Mouse (Mus musculus) embryonic facial prominence, embryonic 14.5 days (tissue): ENCODE measurements around the gene Hnmt. TPM values are rescaled to one million over a fixed set of nuclear protein-coding genes. Genes with fewer than 3 reads are reported as not detected.
"Not testable (repeated sequence)": the region's sequence is repeated elsewhere in the genome, so short reads cannot be mapped to it uniquely, and the experiment has no call there.

Experiments
- ATAC-seq: fragments of 200-750 bp; cut with Nextera tagmentation; 2 replicates; pipeline ENCODE4 v1.8.0; 2017; ENCODE audit warnings: low read depth, moderate number of reproducible peaks, moderate TSS enrichment
- DNase-seq: peaks from one replicate; pipeline ENCODE4 v3.0.0-alpha.2; 2015; ENCODE audit warnings: low spot score
- H3K27ac ChIP-seq: fragments of 300-500 bp; sonication (generic); replicated peaks from 2 replicates; pipeline ENCODE4 v1.5.1; 2014; ENCODE audit warnings: low read depth, mild to moderate bottlenecking, low read length, moderate library complexity
- H3K27me3 ChIP-seq: fragments of 300-500 bp; sonication (generic); replicated peaks from 2 replicates; pipeline ENCODE4 v1.6.1; 2014; ENCODE audit warnings: low read length; ENCODE audit not compliant: control insufficient read depth, insufficient read depth
- H3K36me3 ChIP-seq: fragments of 300-500 bp; sonication (generic); 2 replicates; pipeline ENCODE4 v1.6.1; 2014; ENCODE audit warnings: low read length, mixed read lengths; ENCODE audit not compliant: control insufficient read depth, insufficient read depth
- H3K4me1 ChIP-seq: fragments of 300-500 bp; sonication (generic); 2 replicates; pipeline ENCODE4 v1.6.1; 2014; ENCODE audit warnings: antibody characterized with exemption, low read length; ENCODE audit not compliant: control insufficient read depth, insufficient read depth
- H3K4me2 ChIP-seq: fragments of 300-500 bp; sonication (generic); 2 replicates; pipeline ENCODE4 v1.6.1; 2014; ENCODE audit warnings: low read depth, mild to moderate bottlenecking, low read length, moderate library complexity, mixed read lengths
- H3K4me3 ChIP-seq: fragments of 300-500 bp; sonication (generic); 2 replicates; pipeline ENCODE4 v1.5.1; 2014; ENCODE audit warnings: low read depth, mild to moderate bottlenecking, low read length
- H3K9ac ChIP-seq: fragments of 300-500 bp; sonication (generic); 2 replicates; pipeline ENCODE4 v1.6.1; 2014; ENCODE audit warnings: low read depth, mild to moderate bottlenecking, low read length, moderate library complexity, mixed read lengths
- H3K9me3 ChIP-seq: fragments of 300-500 bp; sonication (generic); 2 replicates; pipeline ENCODE4 v1.6.1; 2016; ENCODE audit warnings: low read length; ENCODE audit not compliant: control insufficient read depth
- WGBS: fragments of 180-500 bp; shearing (Covaris S2); extraction: QIAGEN DNeasy Blood & Tissue Kit; methylation state at CpG from one replicate; pipeline ENCODE4 v1.1.7; 2014; 5-methylcytosine and 5-hydroxymethylcytosine counted together
- polyA plus RNA-seq: library from polyadenylated mRNA; unstranded; fragments of >200 nt; fragmentation: Nextera tagmentation; extraction: Ambion mirVana; gene quantifications from 2 replicates; pipeline ENCODE4 v1.2.1, GENCODE M21; 2014

Gene Hnmt
- polyA plus RNA-seq, 1 experiment from 2014 or later = 1.7 TPM

GRCm38 (mm10) chr2:24019386-24019785 is 29.8 kb downstream of the Hnmt start:
- not testable (repeated sequence) for DNase-seq, H3K27me3 ChIP-seq, H3K9me3 ChIP-seq, H3K9ac ChIP-seq, H3K4me1 ChIP-seq, H3K4me3 ChIP-seq, ATAC-seq, H3K36me3 ChIP-seq, H3K27ac ChIP-seq, H3K4me2 ChIP-seq

GRCm38 (mm10) chr2:24018966-24019365 is 30.2 kb downstream of the Hnmt start:
- no peak overlapping the region for H3K4me2 ChIP-seq
- no peaks in the 10 kb centered on the region for H3K27me3 ChIP-seq
- H3K36me3 ChIP-seq = no peaks in the 10 kb centered on the region
- no peaks in the 10 kb centered on the region for H3K9me3 ChIP-seq
- ATAC-seq = no peak
- no peak for DNase-seq
- WGBS = 69% methylated on average over 1 of the region's 1 CpGs
- H3K27ac ChIP-seq = no peak overlapping the region
- H3K4me1 ChIP-seq = no peaks in the 10 kb centered on the region
- no peak overlapping the region for H3K9ac ChIP-seq
- no peak overlapping the region for H3K4me3 ChIP-seq

DNA sequence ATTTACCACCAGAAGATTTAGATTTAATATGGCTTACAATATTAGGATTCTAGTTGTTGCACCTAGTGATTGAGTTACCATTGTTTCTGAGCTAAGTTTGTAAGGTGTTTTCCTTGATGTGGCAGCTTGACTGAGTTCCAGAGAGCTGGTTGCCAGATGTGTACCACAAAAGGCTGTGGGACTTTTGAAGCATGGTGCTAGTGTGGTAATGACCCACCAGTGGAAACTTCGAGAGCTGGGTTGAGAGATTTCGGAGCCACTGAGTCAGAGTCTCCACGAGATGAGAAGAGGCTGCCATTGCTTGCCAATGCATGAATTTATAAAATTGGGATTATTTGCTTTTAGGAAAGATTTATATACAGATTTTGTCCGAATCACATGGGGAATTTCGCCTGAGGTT is 34.2 kb downstream of the Hnmt start:
- no peak overlapping the region for H3K4me2 ChIP-seq
- H3K4me3 ChIP-seq = no peak overlapping the region
- H3K27ac ChIP-seq = no peak overlapping the region
- no peaks in the 10 kb centered on the region for H3K36me3 ChIP-seq
- no peak for DNase-seq
- no peaks in the 10 kb centered on the region for H3K9me3 ChIP-seq
- H3K9ac ChIP-seq = no peak overlapping the region
- H3K4me1 ChIP-seq = no peaks in the 10 kb centered on the region
- ATAC-seq = no peak
- 75% methylated on average over 5 of the region's 5 CpGs for WGBS
- no peaks in the 10 kb centered on the region for H3K27me3 ChIP-seq

GRCm38 (mm10) chr2:23999323-23999722 is 49.9 kb downstream of the Hnmt start:
- 86% methylated on average over 1 of the region's 1 CpGs for WGBS
- Histone ChIP-seq H3K36me3 (no peaks in the 10 kb centered on the region), H3K27ac (no peak overlapping the region), H3K4me3 (no peak overlapping the region), H3K9me3 (no peaks in the 10 kb centered on the region), H3K4me1 (no peaks in the 10 kb centered on the region), H3K27me3 (no peaks in the 10 kb centered on the region), H3K4me2 (no peak overlapping the region), H3K9ac (no peak overlapping the region)
- DNase-seq (no peak), ATAC-seq (no peak)

GRCm38 (mm10) chr2:23998836-23999235 is 50.4 kb downstream of the Hnmt start:
- Histone ChIP-seq H3K27me3 (no peaks in the 10 kb centered on the region), H3K4me1 (no peaks in the 10 kb centered on the region), H3K4me2 (no peak overlapping the region), H3K9ac (no peak overlapping the region), H3K4me3 (no peak overlapping the region), H3K27ac (no peak overlapping the region), H3K9me3 (no peaks in the 10 kb centered on the region), H3K36me3 (no peaks in the 10 kb centered on the region)
- ATAC-seq (no peak), DNase-seq (no peak)
- 90% methylated on average over 4 of the region's 4 CpGs for WGBS

GRCm38 (mm10) chr2:23996830-23997229 is 52.4 kb downstream of the Hnmt start:
- DNase-seq = no peak
- Histone ChIP-seq H3K27me3 (no peaks in the 10 kb centered on the region), H3K4me3 (no peak overlapping the region), H3K9ac (no peak overlapping the region), H3K4me2 (no peak overlapping the region), H3K36me3 (no peaks in the 10 kb centered on the region), H3K4me1 (no peaks in the 10 kb centered on the region), H3K27ac (no peak overlapping the region), H3K9me3 (no peaks in the 10 kb centered on the region)
- 65% methylated on average over 2 of the region's 2 CpGs for WGBS
- no peak for ATAC-seq

- not testable (repeated sequence) for ATAC-seq
Measured at GRCm38 (mm10) chr2:23990034-23990573, 59.1 kb downstream of the Hnmt start.

DNA sequence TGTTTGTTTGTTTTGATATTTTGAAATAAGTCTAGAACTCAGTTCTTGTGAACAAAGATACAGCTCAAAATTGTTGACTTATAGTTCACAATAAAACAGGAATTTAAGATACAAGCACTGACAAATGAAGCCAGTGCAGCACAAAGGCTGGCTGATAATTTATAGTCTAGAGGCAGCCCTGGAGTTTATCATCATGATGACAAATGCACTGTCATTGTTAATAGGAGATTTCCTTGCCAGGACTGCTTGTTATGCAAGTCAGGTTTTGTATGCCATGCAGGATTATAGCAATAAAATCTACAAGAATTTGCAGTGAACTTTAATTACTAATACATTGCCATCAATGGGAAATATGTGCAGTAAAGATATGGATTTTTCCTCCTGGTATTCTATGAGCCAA is 61.9 kb downstream of the Hnmt start:
- Histone ChIP-seq H3K4me1 (no peaks in the 10 kb centered on the region), H3K27me3 (no peaks in the 10 kb centered on the region), H3K9me3 (no peaks in the 10 kb centered on the region), H3K36me3 (no peaks in the 10 kb centered on the region), H3K4me2 (no peak overlapping the region), H3K27ac (no peak overlapping the region), H3K4me3 (no peak overlapping the region), H3K9ac (no peak overlapping the region)
- no peak for ATAC-seq
- no peak for DNase-seq

More at GRCm38 (mm10) chr2:23990034-23990573, 59.1 kb downstream of the Hnmt start:
- not testable (repeated sequence) for H3K9me3 ChIP-seq, H3K27me3 ChIP-seq, H3K9ac ChIP-seq, H3K4me1 ChIP-seq, H3K4me2 ChIP-seq, H3K4me3 ChIP-seq, H3K36me3 ChIP-seq, DNase-seq, H3K27ac ChIP-seq
- WGBS = 80% methylated on average over 9 of the region's 9 CpGs

DNA sequence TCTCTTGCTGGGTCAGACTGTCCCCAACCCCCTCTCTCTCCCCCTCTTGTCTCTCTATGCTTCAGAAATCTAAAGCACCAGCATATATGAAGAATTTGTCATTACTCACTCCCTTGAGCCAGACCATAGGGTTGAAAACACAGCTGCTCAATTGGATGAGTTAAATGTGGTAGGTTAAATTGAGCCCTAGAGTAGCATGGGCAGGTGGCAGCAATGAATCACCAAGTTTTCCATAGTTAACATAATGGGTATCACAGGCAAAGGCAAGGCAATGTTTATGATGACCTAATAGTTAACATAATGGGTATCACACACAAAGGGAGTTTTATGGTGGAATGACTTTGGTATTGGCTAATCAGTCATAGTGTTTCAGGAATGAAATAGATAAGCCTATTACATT is 65.9 kb downstream of the Hnmt start:
- H3K27me3 ChIP-seq = no peaks in the 10 kb centered on the region
- H3K4me1 ChIP-seq = no peaks in the 10 kb centered on the region
- H3K9me3 ChIP-seq = no peaks in the 10 kb centered on the region
- H3K4me2 ChIP-seq = no peak overlapping the region
- no peak for DNase-seq
- no peak overlapping the region for H3K27ac ChIP-seq
- H3K9ac ChIP-seq = no peak overlapping the region
- no peak for ATAC-seq
- no peaks in the 10 kb centered on the region for H3K36me3 ChIP-seq
- H3K4me3 ChIP-seq = no peak overlapping the region
